Comparison of ENCODE assay signal across 11 mouse cellular contexts in genomic region chr7:31077470-31077869, GRCm38 (mm10). TPM values are rescaled to one million over a fixed set of nuclear protein-coding genes. Genes with fewer than 3 reads are reported as not detected.
DNase-seq lines count a peak whose midpoint lies in the region; ATAC-seq lines count a peak whose summit lies in the region.
"Had no signal": no experiment of that assay in that cellular context is flagged by ENCODE, and none has a peak within 500 bp of the region (broad histone marks: within the 10 kb centered on the region; RNA-seq: fewer than 3 reads in every experiment).

No protein-coding gene starts in this region.

- no peaks in the 10 kb centered on the region for H3K9me3 ChIP-seq in hindbrain, embryonic 14.5 days (ENCODE audit: control insufficient read depth, low read length)
- no peaks in the 10 kb centered on the region for H3K9me3 ChIP-seq in neural tube, embryonic 14.5 days (ENCODE audit: control insufficient read depth, low read length)

- no peaks in the 10 kb centered on the region for H3K27me3 ChIP-seq in hindbrain, embryonic 14.5 days (ENCODE audit: control insufficient read depth, insufficient read depth, low read length)
- H3K27me3 ChIP-seq in neural tube, embryonic 14.5 days (ENCODE audit: control insufficient read depth, insufficient read depth, low read length), result no peaks in the 10 kb centered on the region

- no peak overlapping the region for H3K4me2 ChIP-seq in hindbrain, embryonic 14.5 days (replicated peaks)
- no peak overlapping the region for H3K4me2 ChIP-seq in neural tube, embryonic 14.5 days (ENCODE audit: low read depth, low read length)

- no peak overlapping the region for H3K27ac ChIP-seq in hindbrain, embryonic 14.5 days
- no peak overlapping the region for H3K27ac ChIP-seq in neural tube, embryonic 14.5 days (ENCODE audit: low read depth, low read length)

- no peak overlapping the region for H3K9ac ChIP-seq in hindbrain, embryonic 14.5 days
- H3K9ac ChIP-seq in neural tube, embryonic 14.5 days (replicated peaks; ENCODE audit: low read depth, low read length), result no peak overlapping the region

- no peaks in the 10 kb centered on the region for H3K36me3 ChIP-seq in hindbrain, embryonic 14.5 days (replicated peaks; ENCODE audit: control insufficient read depth, insufficient read depth)
- no peaks in the 10 kb centered on the region for H3K36me3 ChIP-seq in neural tube, embryonic 14.5 days (ENCODE audit: control insufficient read depth, insufficient read depth, low read length)

- intact Hi-C loops in left cerebral cortex, postnatal 10 days (cut with DNase I), result no loop called here
- intact Hi-C loops in left cerebral cortex, postnatal 4 days (cut with DNase I), result no loop called here

- H3K4me3 ChIP-seq in hindbrain, embryonic 14.5 days (replicated peaks; ENCODE audit: low read length), result no peak overlapping the region
- H3K4me3 ChIP-seq in neural tube, embryonic 14.5 days (ENCODE audit: low read depth, low read length), result no peak overlapping the region

- DNase-seq in cerebellum, adult 11-12 months, result peak; percentile 63
- no peak for DNase-seq in cerebellum, adult 9-10 months
- DNase-seq in left cerebral cortex, postnatal 10 days (ENCODE audit: extremely low spot score in 1 of 2, low spot score in 2 of 2), result peak; percentile 49 to 70
- no peak for DNase-seq in left cerebral cortex, postnatal 4 days
- DNase-seq in hindbrain, embryonic 14.5 days (ENCODE audit: low spot score), result no peak
- no peak for DNase-seq in urinary bladder, postnatal 14 days (ENCODE audit: low spot score)
- no peak for DNase-seq in urinary bladder, adult 2 months (ENCODE audit: low spot score)

- peak; percentile 55; the same call in 1 of the 2 replicates for ATAC-seq in hindbrain, embryonic 14.5 days (ENCODE audit: low FRiP score)
- peak; percentile 42; the same call in 1 of the 2 replicates for ATAC-seq in neural tube, embryonic 14.5 days (ENCODE audit: low read depth)
- ATAC-seq: inflammation-experienced regulatory T-cells, adult 6 months had no signal

- WGBS in hindbrain, embryonic 14.5 days, result 49% methylated on average over 6 of the region's 6 CpGs
- WGBS in neural tube, embryonic 14.5 days, result 42% methylated on average over 6 of the region's 6 CpGs

- no peaks in the 10 kb centered on the region for H3K4me1 ChIP-seq in hindbrain, embryonic 14.5 days (replicated peaks; ENCODE audit: control insufficient read depth, insufficient read depth, low read length)
- no peaks in the 10 kb centered on the region for H3K4me1 ChIP-seq in neural tube, embryonic 14.5 days (ENCODE audit: control insufficient read depth, insufficient read depth, low read length)

RNA-seq across cellular contexts. Expression of gene Fxyd3, which starts 1.0 kb away (rescaled TPM):
- not detected for total RNA-seq in left cerebral cortex, postnatal 10 days (2021)
- not detected for total RNA-seq in left cerebral cortex, postnatal 4 days (2021)
- 0.66 TPM in 1 of 2 replicates, not detected in the other for polyA plus RNA-seq in hindbrain, embryonic 14.5 days (2014; fragmentation: Nextera tagmentation; extraction: Ambion mirVana)
- polyA plus RNA-seq in neural tube, embryonic 14.5 days (2014; fragmentation: Nextera tagmentation; extraction: Ambion mirVana), result 0.35 TPM in 1 of 2 replicates, not detected in the other
- 445 and 558 TPM in 2 replicates for polyA plus RNA-seq in urinary bladder, adult 2 months (2012; rRNA removed)
- total RNA-seq: left cerebral cortex, postnatal 36 days; megakaryocyte, adult 5-6 weeks had no signal

RNA-seq across cellular contexts. Expression of gene Lgi4, which starts 18.3 kb away (rescaled TPM):
- 1 to 10 TPM; 9.0 to 9.2 TPM for total RNA-seq in left cerebral cortex, postnatal 10 days (2021)
- total RNA-seq in left cerebral cortex, postnatal 4 days (2021), result 1 to 10 TPM; 2.4 to 2.7 TPM
- 0.28 and 0.60 TPM in 2 replicates for polyA plus RNA-seq in hindbrain, embryonic 14.5 days (2014; fragmentation: Nextera tagmentation; extraction: Ambion mirVana)
- 1.1 TPM in 1 of 2 replicates, not detected in the other for polyA plus RNA-seq in neural tube, embryonic 14.5 days (2014; fragmentation: Nextera tagmentation; extraction: Ambion mirVana)
- polyA plus RNA-seq in urinary bladder, adult 2 months (2012; rRNA removed), result 16.0 and 17.8 TPM in 2 replicates

RNA-seq across cellular contexts. Expression of gene Fxyd1, which starts 20.5 kb away (rescaled TPM):
- total RNA-seq in left cerebral cortex, postnatal 10 days (2021), result 10 to 100 TPM; 34.1 to 35.5 TPM
- 1 to 10 TPM; 8.4 to 8.7 TPM for total RNA-seq in left cerebral cortex, postnatal 4 days (2021)
- polyA plus RNA-seq in hindbrain, embryonic 14.5 days (2014; fragmentation: Nextera tagmentation; extraction: Ambion mirVana), result 34.1 and 59.0 TPM in 2 replicates
- polyA plus RNA-seq in neural tube, embryonic 14.5 days (2014; fragmentation: Nextera tagmentation; extraction: Ambion mirVana), result 9.6 and 22.9 TPM in 2 replicates
- polyA plus RNA-seq in urinary bladder, adult 2 months (2012; rRNA removed), result 494 and 552 TPM in 2 replicates
- total RNA-seq: megakaryocyte, adult 5-6 weeks had no signal

RNA-seq across cellular contexts. Expression of gene Fxyd7, which starts 26.2 kb away (rescaled TPM):
- 100 to 1,000 TPM; 371 to 375 TPM for total RNA-seq in left cerebral cortex, postnatal 10 days (2021)
- 100 to 1,000 TPM; 108 to 159 TPM for total RNA-seq in left cerebral cortex, postnatal 4 days (2021)
- 236 and 249 TPM in 2 replicates for polyA plus RNA-seq in hindbrain, embryonic 14.5 days (2014; fragmentation: Nextera tagmentation; extraction: Ambion mirVana)
- polyA plus RNA-seq in neural tube, embryonic 14.5 days (2014; fragmentation: Nextera tagmentation; extraction: Ambion mirVana), result 252 and 299 TPM in 2 replicates
- 7.4 and 10.7 TPM in 2 replicates for polyA plus RNA-seq in urinary bladder, adult 2 months (2012; rRNA removed)
- polyA plus RNA-seq: inflammation-experienced regulatory T-cells, adult 6 months had no signal

RNA-seq across cellular contexts. Expression of gene Fxyd5, which starts 35.2 kb away (rescaled TPM):
- total RNA-seq in left cerebral cortex, postnatal 10 days (2021), result 10 to 100 TPM; 37.2 to 37.5 TPM
- total RNA-seq in left cerebral cortex, postnatal 4 days (2021), result 10 to 100 TPM; 23.5 to 25.4 TPM
- 13.6 and 14.8 TPM in 2 replicates for polyA plus RNA-seq in hindbrain, embryonic 14.5 days (2014; fragmentation: Nextera tagmentation; extraction: Ambion mirVana)
- 7.8 and 12.9 TPM in 2 replicates for polyA plus RNA-seq in neural tube, embryonic 14.5 days (2014; fragmentation: Nextera tagmentation; extraction: Ambion mirVana)
- 103 and 107 TPM in 2 replicates for polyA plus RNA-seq in urinary bladder, adult 2 months (2012; rRNA removed)

Comparison
In these comparisons a context has a peak if more than half of its experiments do, and no peak if none do; other contexts are left out.
1. DNase-seq: peak in cerebellum, adult 11-12 months (single experiment) and left cerebral cortex, postnatal 10 days (2 of 2); none in cerebellum, adult 9-10 months (single experiment), left cerebral cortex, postnatal 4 days (single experiment), hindbrain, embryonic 14.5 days (single experiment), urinary bladder, postnatal 14 days (single experiment) and urinary bladder, adult 2 months (single experiment).
2. RNA of gene Fxyd3, which starts 1.0 kb away (polyA plus RNA-seq): 445 to 558 TPM in urinary bladder, adult 2 months; 0.35 TPM in neural tube, embryonic 14.5 days and 0.66 TPM in hindbrain, embryonic 14.5 days; every median in the first group is over 100 times any median in the second.